Mouse (Mus musculus) lung, postnatal 0 days (tissue): ENCODE results near the gene Nr6a1. TPM values are rescaled to one million over a fixed set of nuclear protein-coding genes. Genes with fewer than 3 reads are reported as not detected.

Experiments
- ATAC-seq: fragments of 200-750 bp; cut with Nextera tagmentation; 2 replicates; pipeline ENCODE4 v1.8.0; 2017; ENCODE audit warnings: moderate library complexity
- DNase-seq: peaks from one replicate; pipeline ENCODE4 v3.0.0-alpha.2; 2016; ENCODE audit warnings: low spot score
- H3K27ac ChIP-seq: fragments of 300-500 bp; sonication (generic); 2 replicates; pipeline ENCODE4 v1.5.1; 2014; ENCODE audit warnings: antibody characterized with exemption, mild to moderate bottlenecking, low read length, mixed read lengths
- H3K27me3 ChIP-seq: fragments of 300-500 bp; sonication (generic); replicated peaks from 2 replicates; pipeline ENCODE4 v1.6.1; 2014; ENCODE audit warnings: low read length, mixed read lengths; ENCODE audit not compliant: insufficient read depth
- H3K36me3 ChIP-seq: fragments of 300-500 bp; sonication (generic); 2 replicates; pipeline ENCODE4 v1.6.1; 2014; ENCODE audit warnings: low read length, mixed read lengths; ENCODE audit not compliant: insufficient read depth
- H3K4me1 ChIP-seq: fragments of 300-500 bp; sonication (generic); 2 replicates; pipeline ENCODE4 v1.6.1; 2014; ENCODE audit warnings: antibody characterized with exemption, low read depth, low read length, mixed read lengths; ENCODE audit not compliant: insufficient read depth
- H3K4me2 ChIP-seq: fragments of 300-500 bp; sonication (generic); replicated peaks from 2 replicates; pipeline ENCODE4 v1.6.1; 2014; ENCODE audit warnings: low read depth, mild to moderate bottlenecking, low read length, moderate library complexity, mixed read lengths
- H3K4me3 ChIP-seq: fragments of 300-500 bp; sonication (generic); 2 replicates; pipeline ENCODE4 v1.5.1; 2014; ENCODE audit warnings: low read depth, low read length
- H3K9ac ChIP-seq: fragments of 300-500 bp; sonication (generic); replicated peaks from 2 replicates; pipeline ENCODE4 v1.6.1; 2014; ENCODE audit warnings: low read depth, mild to moderate bottlenecking
- H3K9me3 ChIP-seq: fragments of 300-500 bp; sonication (generic); 2 replicates; pipeline ENCODE4 v1.6.1; 2016; ENCODE audit warnings: low read length, mixed read lengths
- CTCF ChIP-seq: IDR thresholded peaks from 2 replicates; pipeline ENCODE4 v1.5.1; 2016; ENCODE audit warnings: antibody characterized with exemption, mild to moderate bottlenecking
- EP300 ChIP-seq: IDR thresholded peaks from 2 replicates; pipeline ENCODE4 v1.6.1; 2016; ENCODE audit warnings: antibody characterized with exemption, mild to moderate bottlenecking, control low read depth
- WGBS: fragments of 180-500 bp; shearing (Covaris S2); extraction: QIAGEN DNeasy Blood & Tissue Kit; methylation state at CpG from one replicate; pipeline ENCODE4 v1.1.7; 2014; 5-methylcytosine and 5-hydroxymethylcytosine counted together
- polyA plus RNA-seq: library from polyadenylated mRNA; unstranded; fragments of >200 nt; fragmentation: Nextera tagmentation; extraction: Ambion mirVana; gene quantifications from 2 replicates; pipeline ENCODE4 v1.2.1, GENCODE M21; 2015

Gene Nr6a1
- polyA plus RNA-seq, 1 experiment from 2014 or later = 0.53 TPM

DNA sequence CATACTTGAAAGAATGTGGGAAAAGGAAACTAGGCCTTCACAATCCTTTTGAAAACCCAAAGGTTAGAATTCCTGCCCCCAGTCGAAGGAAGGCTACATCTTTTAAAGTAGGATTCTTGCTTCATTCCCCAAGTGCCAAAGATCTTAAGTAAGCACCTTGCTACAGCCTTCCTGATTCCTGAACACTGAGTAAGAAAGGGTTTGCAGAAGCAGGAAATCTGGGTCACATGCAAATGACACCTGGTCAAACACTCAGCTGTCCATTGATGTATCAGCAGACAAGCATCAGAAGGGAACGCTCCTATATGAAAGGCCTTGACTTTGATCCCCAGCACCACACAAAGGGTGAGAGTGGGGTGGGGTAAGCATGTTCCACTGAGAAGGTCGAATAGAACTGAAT lies 142.4 kb downstream of the Nr6a1 start:
- DNase-seq (peak; percentile 55), ATAC-seq (no peak; the same call in 1 of the 2 replicates)
- TF ChIP-seq CTCF = no peak
- no peak for TF ChIP-seq EP300
- Histone ChIP-seq H3K9me3 (no peaks in the 10 kb centered on the region), H3K27me3 (no peaks in the 10 kb centered on the region), H3K27ac (no peak overlapping the region), H3K4me1 (no peaks in the 10 kb centered on the region), H3K4me3 (no peak overlapping the region), H3K36me3 (no peaks in the 10 kb centered on the region), H3K9ac (no peak overlapping the region), H3K4me2 (no peak overlapping the region)
- 28% methylated on average over 3 of the region's 3 CpGs for WGBS

- H3K9me3 ChIP-seq = no peaks in the 10 kb centered on the region
- H3K9ac ChIP-seq = no peak overlapping the region
- DNase-seq = no peak
- TF ChIP-seq EP300 (no peak), CTCF (no peak)
- H3K4me2 ChIP-seq = no peak overlapping the region
- H3K27ac ChIP-seq = no peak overlapping the region
- H3K4me1 ChIP-seq = no peaks in the 10 kb centered on the region
- ATAC-seq = no peak
- no peak overlapping the region for H3K4me3 ChIP-seq
- WGBS = 31% methylated on average over 11 of the region's 11 CpGs
- H3K27me3 ChIP-seq = no peaks in the 10 kb centered on the region
- H3K36me3 ChIP-seq = no peaks in the 10 kb centered on the region
Observed at GRCm38 (mm10) chr2:38784396-38784795, 143.1 kb downstream of the Nr6a1 start.

GRCm38 (mm10) chr2:38783364-38783763 lies 144.1 kb downstream of the Nr6a1 start:
- Histone ChIP-seq H3K27me3 (no peaks in the 10 kb centered on the region), H3K36me3 (no peaks in the 10 kb centered on the region), H3K9ac (no peak overlapping the region), H3K4me1 (no peaks in the 10 kb centered on the region), H3K27ac (no peak overlapping the region), H3K4me3 (no peak overlapping the region), H3K4me2 (no peak overlapping the region), H3K9me3 (no peaks in the 10 kb centered on the region)
- no peak for DNase-seq
- no peak for ATAC-seq
- WGBS = 76% methylated on average over 5 of the region's 5 CpGs
- TF ChIP-seq EP300 = no peak
- TF ChIP-seq CTCF = no peak

DNA sequence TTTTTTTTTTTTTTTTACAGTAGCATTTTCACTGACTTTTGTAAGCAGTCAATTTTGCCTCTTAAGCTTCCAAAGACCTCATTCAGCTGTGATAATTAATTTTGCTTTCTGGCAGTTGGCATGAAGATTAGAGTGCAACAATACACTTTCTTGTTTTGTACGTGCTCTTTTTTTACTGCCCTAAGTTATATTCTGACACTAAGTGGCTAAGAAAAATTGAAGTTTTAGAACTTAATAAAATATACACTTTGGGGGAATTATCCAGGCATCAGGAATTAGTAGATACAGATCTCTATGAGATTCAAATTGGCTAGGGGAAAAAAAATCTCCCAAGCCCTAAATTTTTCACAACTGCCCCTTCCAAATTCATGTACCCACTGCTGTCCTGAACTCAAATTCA lies 144.8 kb downstream of the Nr6a1 start:
- DNase-seq = no peak
- 20% methylated on average over 1 of the region's 1 CpGs for WGBS
- Histone ChIP-seq H3K9ac (no peak overlapping the region), H3K4me3 (no peak overlapping the region), H3K36me3 (no peaks in the 10 kb centered on the region), H3K4me1 (no peaks in the 10 kb centered on the region), H3K4me2 (no peak overlapping the region), H3K27me3 (no peaks in the 10 kb centered on the region), H3K9me3 (no peaks in the 10 kb centered on the region), H3K27ac (no peak overlapping the region)
- no peak for ATAC-seq
- TF ChIP-seq CTCF = no peak
- TF ChIP-seq EP300 = no peak

GRCm38 (mm10) chr2:38781945-38782720 lies 145.4 kb downstream of the Nr6a1 start:
- Histone ChIP-seq H3K36me3 (no peaks in the 10 kb centered on the region), H3K4me2 (no peak overlapping the region), H3K9me3 (no peaks in the 10 kb centered on the region), H3K27me3 (no peaks in the 10 kb centered on the region), H3K9ac (no peak overlapping the region), H3K4me1 (no peaks in the 10 kb centered on the region), H3K4me3 (no peak overlapping the region), H3K27ac (no peak overlapping the region)
- WGBS = 22% methylated on average over 6 of the region's 6 CpGs
- no peak for ATAC-seq
- no peak for TF ChIP-seq EP300
- no peak for TF ChIP-seq CTCF
- DNase-seq = no peak

DNA sequence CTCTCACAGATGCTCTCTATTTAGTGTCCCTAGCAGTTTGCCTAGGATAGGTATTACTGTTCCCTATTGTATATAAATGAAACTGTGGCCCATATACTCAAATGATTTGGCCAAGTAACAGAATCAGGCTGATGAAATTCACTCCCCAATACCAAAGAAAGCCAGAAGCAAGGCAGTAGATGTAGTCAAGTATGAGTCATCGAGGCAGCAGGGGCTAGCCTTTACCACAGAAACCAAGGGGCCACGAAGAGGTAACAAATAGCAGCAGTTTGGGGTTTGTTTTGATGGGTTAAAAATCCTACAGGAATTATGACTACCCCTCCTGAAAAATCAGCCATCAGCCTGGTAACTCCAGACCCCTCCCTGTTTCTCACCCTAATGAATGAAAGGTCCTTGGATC lies 147.5 kb downstream of the Nr6a1 start:
- Histone ChIP-seq H3K4me3 (no peak overlapping the region), H3K9ac (no peak overlapping the region), H3K9me3 (no peaks in the 10 kb centered on the region), H3K4me1 (no peaks in the 10 kb centered on the region), H3K36me3 (no peaks in the 10 kb centered on the region), H3K4me2 (no peak overlapping the region), H3K27me3 (no peaks in the 10 kb centered on the region), H3K27ac (no peak overlapping the region)
- WGBS = 74% methylated on average over 2 of the region's 2 CpGs
- TF ChIP-seq CTCF (no peak), EP300 (no peak)
- no peak for ATAC-seq
- DNase-seq = no peak

- TF ChIP-seq CTCF (no peak), EP300 (no peak)
- no peak for DNase-seq
- 75% methylated on average over 2 of the region's 2 CpGs for WGBS
Observed at GRCm38 (mm10) chr2:38777326-38777725, 150.2 kb downstream of the Nr6a1 start.

More at GRCm38 (mm10) chr2:38777326-38777725, 150.2 kb downstream of the Nr6a1 start:
- no peaks in the 10 kb centered on the region for H3K4me1 ChIP-seq
- no peaks in the 10 kb centered on the region for H3K9me3 ChIP-seq
- no peaks in the 10 kb centered on the region for H3K36me3 ChIP-seq
- no peak overlapping the region for H3K9ac ChIP-seq
- H3K27ac ChIP-seq = no peak overlapping the region
- no peaks in the 10 kb centered on the region for H3K27me3 ChIP-seq
- ATAC-seq = no peak
- no peak overlapping the region for H3K4me2 ChIP-seq
- no peak overlapping the region for H3K4me3 ChIP-seq
